9 mouse cellular contexts compared by ENCODE assay signal in genomic region chr4:100776871-100777375, GRCm38 (mm10). TPM values are rescaled to one million over a fixed set of nuclear protein-coding genes. Genes with fewer than 3 reads are reported as not detected.
A peak's percentile ranks its signal among the peaks of the same experiment; 100 is the strongest.
DNase-seq lines count a peak whose midpoint lies in the region; ATAC-seq and TF ChIP-seq lines count a peak whose summit lies in the region.
"Had no signal": no experiment of that assay in that cellular context is flagged by ENCODE, and none has a peak within 500 bp of the region (broad histone marks: within the 10 kb centered on the region; RNA-seq: fewer than 3 reads in every experiment).

No protein-coding gene starts in this region.

- H3K36me3 ChIP-seq in intestine, embryonic 16.5 days (ENCODE audit: control insufficient read depth, insufficient read depth, low read length): no peaks in the 10 kb centered on the region
- no peaks in the 10 kb centered on the region for H3K36me3 ChIP-seq in limb, embryonic 15.5 days
- H3K36me3 ChIP-seq in midbrain, embryonic 16.5 days (ENCODE audit: control insufficient read depth, insufficient read depth, low read length): no peaks in the 10 kb centered on the region

- H3K9ac ChIP-seq in intestine, embryonic 16.5 days (ENCODE audit: low read depth, low read length): peak overlapping the region; percentile 89
- peak overlapping the region; percentile 93 for H3K9ac ChIP-seq in limb, embryonic 15.5 days
- H3K9ac ChIP-seq in midbrain, embryonic 16.5 days (ENCODE audit: low read depth, low read length): peak overlapping the region; percentile 93

- WGBS in cerebellum, adult 2 months: under 1% methylated on average over 67 of the region's 68 CpGs
- WGBS in intestine, embryonic 16.5 days: under 1% methylated on average over 56 of the region's 68 CpGs
- WGBS in limb, embryonic 15.5 days: under 1% methylated on average over 60 of the region's 68 CpGs
- WGBS in midbrain, embryonic 16.5 days: 0% methylated on average over 61 of the region's 68 CpGs

- TF ChIP-seq POLR2A in cerebellum, adult 2 months (IDR thresholded peaks at IDR 0.05; ENCODE audit: borderline replicate concordance, insufficient read depth, low read length): no peak

- DNase-seq in cerebellum, adult 2 months: peak; percentile 20 to 37
- no peak for DNase-seq in cerebellum, adult 8-10 months
- peak; percentile 45 to 55 for DNase-seq in cerebellum, postnatal 25 days
- DNase-seq in gastrocnemius, postnatal 14 days: peak; percentile 66
- DNase-seq in MN1 (ENCODE audit: low spot score): no peak

- peak overlapping the region; percentile 39 for H3K4me3 ChIP-seq in cerebellum, adult 2 months (replicated peaks; ENCODE audit: insufficient read depth, low read depth, low read length)
- H3K4me3 ChIP-seq in intestine, embryonic 16.5 days (ENCODE audit: low read length): peak overlapping the region; percentile 94
- H3K4me3 ChIP-seq in limb, embryonic 15.5 days: peak overlapping the region; percentile 96
- H3K4me3 ChIP-seq in midbrain, embryonic 16.5 days (ENCODE audit: low read depth, low read length): peak overlapping the region; percentile 89

- peak overlapping the region; percentile 82 for H3K4me2 ChIP-seq in intestine, embryonic 16.5 days (ENCODE audit: low read depth, low read length)
- peak overlapping the region; percentile 79 for H3K4me2 ChIP-seq in limb, embryonic 15.5 days
- peak overlapping the region; percentile 81 for H3K4me2 ChIP-seq in midbrain, embryonic 16.5 days (ENCODE audit: low read length)

- H3K27me3 ChIP-seq in cerebellum, adult 2 months (ENCODE audit: control insufficient read depth, insufficient read depth, low read length): peaks cover 2% of the 10 kb centered on the region; the same call in 1 of the 2 replicates
- no peaks in the 10 kb centered on the region for H3K27me3 ChIP-seq in intestine, embryonic 16.5 days (replicated peaks; ENCODE audit: control insufficient read depth, insufficient read depth, low read length)
- H3K27me3 ChIP-seq in limb, embryonic 15.5 days: no peaks in the 10 kb centered on the region
- H3K27me3 ChIP-seq in midbrain, embryonic 16.5 days (ENCODE audit: control insufficient read depth, insufficient read depth, low read depth, low read length): no peaks in the 10 kb centered on the region

- peak; percentile 64 for ATAC-seq in intestine, embryonic 16.5 days
- ATAC-seq in limb, embryonic 15.5 days (ENCODE audit: insufficient number of reproducible peaks, low FRiP score, low TSS enrichment, low read depth): no peak
- ATAC-seq in midbrain, embryonic 16.5 days: peak; percentile 62

- H3K4me1 ChIP-seq in cerebellum, adult 2 months (ENCODE audit: control insufficient read depth, insufficient read depth, low read length): 0 out of 2 replicates have a peak, but pooled peaks cover 3% of the 10 kb centered on the region
- H3K4me1 ChIP-seq in intestine, embryonic 16.5 days (ENCODE audit: control insufficient read depth, insufficient read depth, low read length): peaks cover 18% of the 10 kb centered on the region
- H3K4me1 ChIP-seq in limb, embryonic 15.5 days: peaks cover 42% of the 10 kb centered on the region
- H3K4me1 ChIP-seq in midbrain, embryonic 16.5 days (ENCODE audit: control insufficient read depth, insufficient read depth, low read length): peaks cover 34% of the 10 kb centered on the region

- no peak overlapping the region for H3K27ac ChIP-seq in cerebellum, adult 2 months (ENCODE audit: insufficient read depth, low read length)
- peak overlapping the region; percentile 93 for H3K27ac ChIP-seq in intestine, embryonic 16.5 days (ENCODE audit: low read length)
- H3K27ac ChIP-seq in limb, embryonic 15.5 days: peak overlapping the region; percentile 96
- peak overlapping the region; percentile 90 for H3K27ac ChIP-seq in midbrain, embryonic 16.5 days (ENCODE audit: low read length)
- H3K27ac ChIP-seq: macrophage had no signal

- intact Hi-C loops in gastrocnemius, postnatal 14 days (cut with DNase I; ENCODE audit: low total_unique reads): loop anchor here (10.0 kb wide), 1 partner anchor 208 kb away; no protein-coding TSS in a partner anchor

- no peak for TF ChIP-seq CTCF in cerebellum, adult 2 months (IDR thresholded peaks at IDR 0.05; ENCODE audit: borderline replicate concordance, insufficient read depth, low read depth, low read length)

- 0 out of 2 replicates have a peak, but pooled peaks cover 2% of the 10 kb centered on the region for H3K9me3 ChIP-seq in intestine, embryonic 16.5 days (ENCODE audit: control insufficient read depth, low read length)
- no peaks in the 10 kb centered on the region for H3K9me3 ChIP-seq in limb, embryonic 15.5 days
- no peaks in the 10 kb centered on the region for H3K9me3 ChIP-seq in midbrain, embryonic 16.5 days (replicated peaks; ENCODE audit: control insufficient read depth, low read length, poor library complexity, severe bottlenecking)

RNA-seq across cellular contexts. Expression of gene Cachd1, which starts 0.4 kb away (rescaled TPM):
- polyA plus RNA-seq in cerebellum, adult 2 months (2012; rRNA removed): 29.2 and 41.4 TPM in 2 replicates
- total RNA-seq in gastrocnemius, postnatal 14 days (2021): 1 to 10 TPM; 5.0 to 5.2 TPM
- polyA plus RNA-seq in intestine, embryonic 16.5 days (2015; fragmentation: Nextera tagmentation; extraction: Ambion mirVana): 7.8 and 8.9 TPM in 2 replicates
- 23.5 and 31.7 TPM in 2 replicates for polyA plus RNA-seq in limb, embryonic 15.5 days (2015; fragmentation: Nextera tagmentation; extraction: Ambion mirVana)
- 30.8 and 31.1 TPM in 2 replicates for polyA plus RNA-seq in midbrain, embryonic 16.5 days (2015; fragmentation: Nextera tagmentation; extraction: Ambion mirVana)
- polyA plus RNA-seq: macrophage had no signal

Comparison
In these comparisons a context has a peak if more than half of its experiments do, and no peak if none do; other contexts are left out.
1. DNase-seq: peak in cerebellum, adult 2 months (2 of 2), cerebellum, postnatal 25 days (2 of 2) and gastrocnemius, postnatal 14 days (single experiment); none in cerebellum, adult 8-10 months (single experiment) and MN1 (single experiment).
2. H3K4me3 ChIP-seq: peak in every context shown above with its lines; median percentile 96 in limb, embryonic 15.5 days; 94 in intestine, embryonic 16.5 days; 89 in midbrain, embryonic 16.5 days; 39 in cerebellum, adult 2 months.
3. Peak in every context shown above with its lines, with median percentiles within 50 percentile points of each other: H3K4me2 ChIP-seq and H3K9ac ChIP-seq.